Mouse (Mus musculus) midbrain, embryonic 10.5 days (tissue): ENCODE results near the gene Aplnr. TPM values are rescaled to one million over a fixed set of nuclear protein-coding genes. Genes with fewer than 3 reads are reported as not detected.

Source experiments
- DNase-seq: peaks from one replicate; pipeline ENCODE4 v3.0.0-alpha.2; 2017; ENCODE audit warnings: low spot score
- H3K27ac ChIP-seq: fragments of 300-500 bp; sonication (generic); replicated peaks from 2 replicates; pipeline ENCODE4 v1.5.1; 2016; ENCODE audit warnings: mild to moderate bottlenecking
- H3K27me3 ChIP-seq: fragments of 300-500 bp; sonication (generic); 2 replicates; pipeline ENCODE4 v1.6.1; 2016; ENCODE audit warnings: low read depth, mild to moderate bottlenecking; ENCODE audit not compliant: poor library complexity, severe bottlenecking
- H3K36me3 ChIP-seq: fragments of 300-500 bp; sonication (generic); 2 replicates; pipeline ENCODE4 v1.6.1; 2016; ENCODE audit warnings: mild to moderate bottlenecking, moderate library complexity
- H3K4me1 ChIP-seq: fragments of 300-500 bp; sonication (generic); 2 replicates; pipeline ENCODE4 v1.6.1; 2016
- H3K4me3 ChIP-seq: fragments of 300-500 bp; sonication (generic); 2 replicates; pipeline ENCODE4 v1.5.1; 2016; ENCODE audit warnings: mild to moderate bottlenecking, moderate library complexity
- H3K9me3 ChIP-seq: fragments of 300-500 bp; sonication (generic); replicated peaks from 2 replicates; pipeline ENCODE4 v1.6.1; 2016; ENCODE audit warnings: mild to moderate bottlenecking
- WGBS: fragments of 180-500 bp; shearing (Covaris S2); methylation state at CpG from one replicate; pipeline ENCODE4 v1.1.7; 2016; 5-methylcytosine and 5-hydroxymethylcytosine counted together
- polyA plus RNA-seq: library from polyadenylated mRNA; unstranded; fragments of >200 nt; fragmentation: Nextera tagmentation; extraction: Ambion mirVana; gene quantifications from 2 replicates; pipeline ENCODE4 v1.2.1, GENCODE M21; 2016

The Aplnr gene
- polyA plus RNA-seq = 35.2 and 35.8 TPM in 2 replicates

- Histone ChIP-seq H3K9me3 (no peaks in the 10 kb centered on the region), H3K4me3 (0 out of 2 replicates have a peak within 1 kb of the TSS, but pooled peaks have one; percentile 27), H3K27me3 (no peaks in the 10 kb centered on the region), H3K36me3 (no peaks in the 10 kb centered on the region), H3K4me1 (peaks cover 19% of the 10 kb centered on the region), H3K27ac (no peak within 1 kb of the TSS; the same call in 1 of the 2 replicates)
- WGBS = 7% methylated on average over 4 of the region's 4 CpGs
- peak; percentile 20 for DNase-seq
Measured at GRCm38 (mm10) chr2:85136089-85136488, at the start of gene Aplnr. TSS of gene Aplnr (plus strand) at chr2:85136225.

- Histone ChIP-seq H3K36me3 (no peaks in the 10 kb centered on the region), H3K27me3 (no peaks in the 10 kb centered on the region), H3K27ac (no peak overlapping the region), H3K9me3 (no peaks in the 10 kb centered on the region), H3K4me3 (no peak overlapping the region), H3K4me1 (peaks cover 9% of the 10 kb centered on the region)
- WGBS = 63% methylated on average over 11 of the region's 11 CpGs
- no peak for DNase-seq
Measured at GRCm38 (mm10) chr2:85088716-85089646, 47.0 kb upstream of the Aplnr start.

GRCm38 (mm10) chr2:85091325-85091724 lies 44.7 kb upstream of the Aplnr start:
- WGBS = 90% methylated on average over 4 of the region's 4 CpGs

GRCm38 (mm10) chr2:85093376-85093775 lies 42.6 kb upstream of the Aplnr start:
- DNase-seq = no peak
- WGBS = 85% methylated on average over 1 of the region's 1 CpGs
- Histone ChIP-seq H3K4me1 (peaks cover 17% of the 10 kb centered on the region), H3K4me3 (no peak overlapping the region), H3K27me3 (no peaks in the 10 kb centered on the region), H3K27ac (no peak overlapping the region), H3K36me3 (no peaks in the 10 kb centered on the region), H3K9me3 (no peaks in the 10 kb centered on the region)

More at GRCm38 (mm10) chr2:85091325-85091724, 44.7 kb upstream of the Aplnr start:
- Histone ChIP-seq H3K27ac (no peak overlapping the region), H3K4me3 (no peak overlapping the region), H3K9me3 (no peaks in the 10 kb centered on the region), H3K4me1 (peaks cover 17% of the 10 kb centered on the region), H3K36me3 (no peaks in the 10 kb centered on the region), H3K27me3 (no peaks in the 10 kb centered on the region)
- DNase-seq = no peak

- no peak overlapping the region for H3K4me3 ChIP-seq
- H3K36me3 ChIP-seq = no peaks in the 10 kb centered on the region
- DNase-seq = peak; percentile 28
- WGBS = 48% methylated on average over 5 of the region's 5 CpGs
- peaks cover 8% of the 10 kb centered on the region; the same call in 1 of the 2 replicates for H3K4me1 ChIP-seq
- no peaks in the 10 kb centered on the region for H3K27me3 ChIP-seq
- peak overlapping the region; percentile 63; the same call in 1 of the 2 replicates for H3K27ac ChIP-seq
- H3K9me3 ChIP-seq = no peaks in the 10 kb centered on the region
Measured at GRCm38 (mm10) chr2:85095906-85096305, 40.1 kb upstream of the Aplnr start.

- H3K27ac ChIP-seq = no peak overlapping the region
- H3K36me3 ChIP-seq = no peaks in the 10 kb centered on the region
- no peak overlapping the region for H3K4me3 ChIP-seq
- no peak for DNase-seq
- 84% methylated on average over 2 of the region's 2 CpGs for WGBS
- H3K9me3 ChIP-seq = no peaks in the 10 kb centered on the region
- peaks cover 8% of the 10 kb centered on the region; the same call in 1 of the 2 replicates for H3K4me1 ChIP-seq
- H3K27me3 ChIP-seq = no peaks in the 10 kb centered on the region
Measured at GRCm38 (mm10) chr2:85098014-85098413, 38.0 kb upstream of the Aplnr start.

- Histone ChIP-seq H3K4me1 (peaks cover 8% of the 10 kb centered on the region; the same call in 1 of the 2 replicates), H3K9me3 (no peaks in the 10 kb centered on the region), H3K36me3 (no peaks in the 10 kb centered on the region), H3K27me3 (no peaks in the 10 kb centered on the region), H3K4me3 (no peak overlapping the region), H3K27ac (no peak overlapping the region)
- no peak for DNase-seq
- 81% methylated on average over 7 of the region's 7 CpGs for WGBS
Measured at GRCm38 (mm10) chr2:85098824-85099511, 37.1 kb upstream of the Aplnr start.

- DNase-seq = no peak
- H3K4me1 ChIP-seq = no peaks in the 10 kb centered on the region
- H3K27me3 ChIP-seq = no peaks in the 10 kb centered on the region
- H3K9me3 ChIP-seq = no peaks in the 10 kb centered on the region
- no peak overlapping the region for H3K4me3 ChIP-seq
- WGBS = 83% methylated on average over 8 of the region's 8 CpGs
- no peak overlapping the region for H3K27ac ChIP-seq
- no peaks in the 10 kb centered on the region for H3K36me3 ChIP-seq
Measured at GRCm38 (mm10) chr2:85103201-85103600, 32.8 kb upstream of the Aplnr start.

- Histone ChIP-seq H3K4me3 (no peak overlapping the region), H3K27me3 (no peaks in the 10 kb centered on the region), H3K9me3 (no peaks in the 10 kb centered on the region), H3K36me3 (no peaks in the 10 kb centered on the region), H3K4me1 (no peaks in the 10 kb centered on the region), H3K27ac (no peak overlapping the region)
- no peak for DNase-seq
- WGBS = 87% methylated on average over 11 of the region's 11 CpGs
Measured at GRCm38 (mm10) chr2:85105426-85106013, 30.5 kb upstream of the Aplnr start.

- 78% methylated on average over 7 of the region's 7 CpGs for WGBS
- H3K4me1 ChIP-seq = no peaks in the 10 kb centered on the region
- H3K36me3 ChIP-seq = no peaks in the 10 kb centered on the region
- H3K9me3 ChIP-seq = no peaks in the 10 kb centered on the region
- no peak overlapping the region for H3K27ac ChIP-seq
- H3K27me3 ChIP-seq = no peaks in the 10 kb centered on the region
- H3K4me3 ChIP-seq = no peak overlapping the region
- no peak for DNase-seq
Measured at GRCm38 (mm10) chr2:85106068-85106790, 29.8 kb upstream of the Aplnr start.

GRCm38 (mm10) chr2:85106941-85107340 lies 29.1 kb upstream of the Aplnr start:
- 91% methylated on average over 4 of the region's 4 CpGs for whole genome bisulfite sequencing
- DNase-seq = no peak
- Histone ChIP-seq H3K9me3 (no peaks in the 10 kb centered on the region), H3K27me3 (no peaks in the 10 kb centered on the region), H3K4me1 (no peaks in the 10 kb centered on the region), H3K27ac (no peak overlapping the region), H3K36me3 (no peaks in the 10 kb centered on the region), H3K4me3 (no peak overlapping the region)

- 88% methylated on average over 9 of the region's 9 CpGs for WGBS
- Histone ChIP-seq H3K36me3 (no peaks in the 10 kb centered on the region), H3K27ac (no peak overlapping the region), H3K4me1 (no peaks in the 10 kb centered on the region), H3K4me3 (no peak overlapping the region), H3K9me3 (no peaks in the 10 kb centered on the region), H3K27me3 (no peaks in the 10 kb centered on the region)
- no peak for DNase-seq
Measured at GRCm38 (mm10) chr2:85110288-85110875, 25.6 kb upstream of the Aplnr start.
